Mouse (Mus musculus): Measurements from ENCODE around the gene Eno1.
A peak's percentile ranks its signal among the peaks of the same experiment; 100 is the strongest.

The Eno1 gene

GRCm38 (mm10) chr4:150226818-150227688, 9.5 kb upstream of the Eno1 start:
- peak; percentile 98 for DNase-seq (ENCODE audit: low read depth, low spot score)

GRCm38 (mm10) chr4:150228581-150229348, 7.8 kb upstream of the Eno1 start:
- DNase-seq (ENCODE audit: low read depth, low spot score): no peak

GRCm38 (mm10) chr4:150229747-150230390, 6.7 kb upstream of the Eno1 start:
- DNase-seq (ENCODE audit: low read depth, low spot score): no peak

- peak; percentile 90 for DNase-seq (ENCODE audit: low read depth, low spot score)
Measured at GRCm38 (mm10) chr4:150230460-150231407, 5.8 kb upstream of the Eno1 start.

- DNase-seq (ENCODE audit: low read depth, low spot score): peak; percentile 89
Measured at GRCm38 (mm10) chr4:150231871-150232270, 4.7 kb upstream of the Eno1 start.

GRCm38 (mm10) chr4:150234599-150235327, 1.8 kb upstream of the Eno1 start:
- peak; percentile 77 for DNase-seq (ENCODE audit: low read depth, low spot score)

GRCm38 (mm10) chr4:150235585-150235984, 936 bp upstream of the Eno1 start:
- no peak for DNase-seq (ENCODE audit: low read depth, low spot score)

GRCm38 (mm10) chr4:150236031-150236430, 490 bp upstream of the Eno1 start:
- no peak for DNase-seq (ENCODE audit: low read depth, low spot score)

- peak; percentile 51 for DNase-seq (ENCODE audit: low read depth, low spot score)
Measured at GRCm38 (mm10) chr4:150237636-150238361, 1.3 kb downstream of the Eno1 start.

GRCm38 (mm10) chr4:150238433-150239086, 2.0 kb downstream of the Eno1 start:
- no peak for DNase-seq (ENCODE audit: low read depth, low spot score)

- DNase-seq (ENCODE audit: low read depth, low spot score): no peak
Measured at GRCm38 (mm10) chr4:150239087-150239480, 2.6 kb downstream of the Eno1 start.

GRCm38 (mm10) chr4:150239503-150239902, 3.0 kb downstream of the Eno1 start:
- DNase-seq (ENCODE audit: low read depth, low spot score): no peak

GRCm38 (mm10) chr4:150239951-150240368, 3.4 kb downstream of the Eno1 start:
- DNase-seq (ENCODE audit: low read depth, low spot score): peak; percentile 97

- no peak for DNase-seq (ENCODE audit: low read depth, low spot score)
Measured at GRCm38 (mm10) chr4:150240381-150240886, 3.9 kb downstream of the Eno1 start.

- no peak for DNase-seq (ENCODE audit: low read depth, low spot score)
Measured at GRCm38 (mm10) chr4:150241708-150242107, 5.2 kb downstream of the Eno1 start.

- DNase-seq (ENCODE audit: low read depth, low spot score): no peak
Measured at GRCm38 (mm10) chr4:150242745-150243144, 6.2 kb downstream of the Eno1 start.

- DNase-seq (ENCODE audit: low read depth, low spot score): no peak
Measured at GRCm38 (mm10) chr4:150245876-150246275, 9.4 kb downstream of the Eno1 start.

- peak; percentile 90 for DNase-seq (ENCODE audit: low read depth, low spot score)
Measured at GRCm38 (mm10) chr4:150248009-150248408, 11.5 kb downstream of the Eno1 start.

GRCm38 (mm10) chr4:150248917-150249316, 12.4 kb downstream of the Eno1 start:
- DNase-seq (ENCODE audit: low read depth, low spot score): no peak

Measured in brain, adult 2 months (tissue).